ENCODE assay signal across 8 mouse cellular contexts in genomic region chr4:48842777-48843214, GRCm38 (mm10).
A peak's percentile ranks its signal among the peaks of the same experiment; 100 is the strongest.
DNase-seq lines count a peak whose midpoint lies in the region; ATAC-seq and TF ChIP-seq lines count a peak whose summit lies in the region.

No protein-coding gene starts in this region.

- H3K4me3 ChIP-seq in forebrain, embryonic 11.5 days (ENCODE audit: low read depth, low read length) = no peak overlapping the region
- H3K4me3 ChIP-seq in forebrain, embryonic 10.5 days = no peak overlapping the region
- no peak overlapping the region for H3K4me3 ChIP-seq in kidney, adult 2 months (ENCODE audit: insufficient read depth, low read depth, low read length)

- WGBS in forebrain, embryonic 11.5 days = 65% methylated on average over 2 of the region's 2 CpGs
- WGBS in forebrain, embryonic 10.5 days = 61% methylated on average over 2 of the region's 2 CpGs
- WGBS in kidney, adult 2 months = 34% methylated on average over 2 of the region's 2 CpGs

- TF ChIP-seq CTCF in kidney, adult 2 months (conservative IDR thresholded peaks at IDR 0.05; ENCODE audit: insufficient read depth, insufficient read length, low read depth, low read length) = no peak

- H3K4me1 ChIP-seq in forebrain, embryonic 11.5 days (replicated peaks; ENCODE audit: control insufficient read depth, insufficient read depth, low read length) = no peaks in the 10 kb centered on the region
- peaks cover 12% of the 10 kb centered on the region for H3K4me1 ChIP-seq in forebrain, embryonic 10.5 days
- H3K4me1 ChIP-seq in kidney, adult 2 months (ENCODE audit: control insufficient read depth, insufficient read depth, low read length) = no peaks in the 10 kb centered on the region

- H3K9ac ChIP-seq in forebrain, embryonic 11.5 days (ENCODE audit: low read length) = no peak overlapping the region

- H3K36me3 ChIP-seq in forebrain, embryonic 11.5 days (ENCODE audit: control insufficient read depth, insufficient read depth, low read length) = no peaks in the 10 kb centered on the region
- no peaks in the 10 kb centered on the region for H3K36me3 ChIP-seq in forebrain, embryonic 10.5 days (replicated peaks)
- no peaks in the 10 kb centered on the region for H3K36me3 ChIP-seq in kidney, adult 2 months (ENCODE audit: control insufficient read depth, insufficient read depth, low read length)

- no peak for DNase-seq in forebrain, embryonic 11.5 days (ENCODE audit: low spot score)
- no peak for DNase-seq in forebrain, embryonic 10.5 days (ENCODE audit: extremely low spot score, low spot score)
- peak; percentile 17 for DNase-seq in right cerebral cortex, postnatal 4 days
- DNase-seq in right cerebral cortex, postnatal 25 days = no peak
- peak; percentile 25 for DNase-seq in kidney, adult 2 months
- peak; percentile 54 for DNase-seq in testis, postnatal 10 days (ENCODE audit: low spot score)
- DNase-seq in adipocyte (ENCODE audit: low spot score) = no peak
- DNase-seq in frontal cortex, postnatal 25 days (ENCODE audit: low spot score in 2 of 2) = no peak

- peak; percentile 76 for ATAC-seq in forebrain, embryonic 11.5 days (replicated peaks; ENCODE audit: low FRiP score)

- no peak for TF ChIP-seq POLR2A in kidney, adult 2 months (IDR thresholded peaks at IDR 0.05; ENCODE audit: low read depth, low read length)

- no peak overlapping the region for H3K4me2 ChIP-seq in forebrain, embryonic 11.5 days (ENCODE audit: low read depth, low read length, severe bottlenecking)

- no peak overlapping the region for H3K27ac ChIP-seq in forebrain, embryonic 11.5 days (ENCODE audit: low read depth, low read length)
- H3K27ac ChIP-seq in forebrain, embryonic 10.5 days = no peak overlapping the region
- H3K27ac ChIP-seq in kidney, adult 2 months (ENCODE audit: insufficient read depth, low read depth, low read length) = no peak overlapping the region; the same call in 1 of the 2 replicates

- H3K27me3 ChIP-seq in forebrain, embryonic 11.5 days (ENCODE audit: control insufficient read depth, insufficient read depth, low read length) = no peaks in the 10 kb centered on the region
- no peaks in the 10 kb centered on the region for H3K27me3 ChIP-seq in forebrain, embryonic 10.5 days (ENCODE audit: poor library complexity, severe bottlenecking)
- H3K27me3 ChIP-seq in kidney, adult 2 months (replicated peaks; ENCODE audit: control insufficient read depth, insufficient read depth, low read length) = no peaks in the 10 kb centered on the region

- H3K9me3 ChIP-seq in forebrain, embryonic 11.5 days (ENCODE audit: control insufficient read depth, low read length) = no peaks in the 10 kb centered on the region
- H3K9me3 ChIP-seq in forebrain, embryonic 10.5 days = no peaks in the 10 kb centered on the region

Comparison
In these comparisons a context has a peak if more than half of its experiments do, and no peak if none do; other contexts are left out.
1. DNase-seq: peak in right cerebral cortex, postnatal 4 days (single experiment), kidney, adult 2 months (single experiment) and testis, postnatal 10 days (single experiment); none in forebrain, embryonic 11.5 days (single experiment), forebrain, embryonic 10.5 days (single experiment), right cerebral cortex, postnatal 25 days (single experiment), adipocyte (single experiment) and frontal cortex, postnatal 25 days (0 of 2).